Mouse (Mus musculus) lung, postnatal 0 days (tissue): Measurements from ENCODE around the gene Sit1. TPM values are rescaled to one million over a fixed set of nuclear protein-coding genes. Genes with fewer than 3 reads are reported as not detected.
A peak's percentile ranks its signal among the peaks of the same experiment; 100 is the strongest.

Experiments
- ATAC-seq: fragments of 200-750 bp; cut with Nextera tagmentation; 2 replicates; pipeline ENCODE4 v1.8.0; 2017; ENCODE audit warnings: moderate library complexity
- DNase-seq: peaks from one replicate; pipeline ENCODE4 v3.0.0-alpha.2; 2016; ENCODE audit warnings: low spot score
- H3K27ac ChIP-seq: fragments of 300-500 bp; sonication (generic); 2 replicates; pipeline ENCODE4 v1.5.1; 2014; ENCODE audit warnings: antibody characterized with exemption, mild to moderate bottlenecking, low read length, mixed read lengths
- H3K27me3 ChIP-seq: fragments of 300-500 bp; sonication (generic); replicated peaks from 2 replicates; pipeline ENCODE4 v1.6.1; 2014; ENCODE audit warnings: low read length, mixed read lengths; ENCODE audit not compliant: insufficient read depth
- H3K36me3 ChIP-seq: fragments of 300-500 bp; sonication (generic); 2 replicates; pipeline ENCODE4 v1.6.1; 2014; ENCODE audit warnings: low read length, mixed read lengths; ENCODE audit not compliant: insufficient read depth
- H3K4me1 ChIP-seq: fragments of 300-500 bp; sonication (generic); 2 replicates; pipeline ENCODE4 v1.6.1; 2014; ENCODE audit warnings: antibody characterized with exemption, low read depth, low read length, mixed read lengths; ENCODE audit not compliant: insufficient read depth
- H3K4me2 ChIP-seq: fragments of 300-500 bp; sonication (generic); replicated peaks from 2 replicates; pipeline ENCODE4 v1.6.1; 2014; ENCODE audit warnings: low read depth, mild to moderate bottlenecking, low read length, moderate library complexity, mixed read lengths
- H3K4me3 ChIP-seq: fragments of 300-500 bp; sonication (generic); 2 replicates; pipeline ENCODE4 v1.5.1; 2014; ENCODE audit warnings: low read depth, low read length
- H3K9ac ChIP-seq: fragments of 300-500 bp; sonication (generic); replicated peaks from 2 replicates; pipeline ENCODE4 v1.6.1; 2014; ENCODE audit warnings: low read depth, mild to moderate bottlenecking
- H3K9me3 ChIP-seq: fragments of 300-500 bp; sonication (generic); 2 replicates; pipeline ENCODE4 v1.6.1; 2016; ENCODE audit warnings: low read length, mixed read lengths
- CTCF ChIP-seq: IDR thresholded peaks from 2 replicates; pipeline ENCODE4 v1.5.1; 2016; ENCODE audit warnings: antibody characterized with exemption, mild to moderate bottlenecking
- EP300 ChIP-seq: IDR thresholded peaks from 2 replicates; pipeline ENCODE4 v1.6.1; 2016; ENCODE audit warnings: antibody characterized with exemption, mild to moderate bottlenecking, control low read depth
- WGBS: fragments of 180-500 bp; shearing (Covaris S2); extraction: QIAGEN DNeasy Blood & Tissue Kit; methylation state at CpG from one replicate; pipeline ENCODE4 v1.1.7; 2014; 5-methylcytosine and 5-hydroxymethylcytosine counted together
- polyA plus RNA-seq: library from polyadenylated mRNA; unstranded; fragments of >200 nt; fragmentation: Nextera tagmentation; extraction: Ambion mirVana; gene quantifications from 2 replicates; pipeline ENCODE4 v1.2.1, GENCODE M21; 2015

The Sit1 gene
- polyA plus RNA-seq, 1 experiment from 2014 or later = not detected

DNA sequence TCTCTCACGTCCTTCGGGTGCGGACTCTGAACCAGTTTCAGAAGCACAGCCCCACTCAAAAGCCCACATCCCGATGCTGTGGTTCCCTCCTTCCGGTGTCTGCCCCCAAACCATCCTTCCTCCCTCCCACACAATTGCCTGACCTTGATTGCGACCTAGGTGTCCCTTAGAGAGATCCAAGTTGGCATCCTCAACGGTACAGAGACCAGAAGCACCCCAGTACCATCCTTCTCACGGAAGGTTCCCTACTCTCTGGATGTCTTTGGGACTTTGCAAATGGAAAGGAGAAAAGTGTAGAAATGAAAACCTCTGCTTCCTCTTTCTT, 5.0 kb downstream of the Sit1 start:
- WGBS = 44% methylated on average over 8 of the region's 8 CpGs
- H3K4me1 ChIP-seq = peaks cover 3% of the 10 kb centered on the region; the same call in 1 of the 2 replicates
- ATAC-seq (peak; percentile 3; the same call in 1 of the 2 replicates), DNase-seq (no peak)
- no peaks in the 10 kb centered on the region for H3K9me3 ChIP-seq
- no peaks in the 10 kb centered on the region for H3K27me3 ChIP-seq
- peak overlapping the region; percentile 52 for H3K4me2 ChIP-seq
- no peaks in the 10 kb centered on the region for H3K36me3 ChIP-seq
- TF ChIP-seq CTCF (no peak), EP300 (no peak)
- H3K9ac ChIP-seq = no peak overlapping the region
- H3K27ac ChIP-seq = peak overlapping the region; percentile 62
- peak overlapping the region; percentile 24; the same call in 1 of the 2 replicates for H3K4me3 ChIP-seq

- DNase-seq (peak; percentile 97), ATAC-seq (peak; percentile 98)
- TF ChIP-seq CTCF (peak; percentile 78), EP300 (no peak)
- Histone ChIP-seq H3K9ac (no peak overlapping the region), H3K4me3 (peak overlapping the region; percentile 24; the same call in 1 of the 2 replicates), H3K27me3 (no peaks in the 10 kb centered on the region), H3K27ac (peak overlapping the region; percentile 62), H3K9me3 (no peaks in the 10 kb centered on the region), H3K4me1 (peaks cover 3% of the 10 kb centered on the region; the same call in 1 of the 2 replicates), H3K4me2 (peak overlapping the region; percentile 52), H3K36me3 (no peaks in the 10 kb centered on the region)
- WGBS = 12% methylated on average over 11 of the region's 11 CpGs
Measured at GRCm38 (mm10) chr4:43477857-43478533, 5.5 kb downstream of the Sit1 start.

DNA sequence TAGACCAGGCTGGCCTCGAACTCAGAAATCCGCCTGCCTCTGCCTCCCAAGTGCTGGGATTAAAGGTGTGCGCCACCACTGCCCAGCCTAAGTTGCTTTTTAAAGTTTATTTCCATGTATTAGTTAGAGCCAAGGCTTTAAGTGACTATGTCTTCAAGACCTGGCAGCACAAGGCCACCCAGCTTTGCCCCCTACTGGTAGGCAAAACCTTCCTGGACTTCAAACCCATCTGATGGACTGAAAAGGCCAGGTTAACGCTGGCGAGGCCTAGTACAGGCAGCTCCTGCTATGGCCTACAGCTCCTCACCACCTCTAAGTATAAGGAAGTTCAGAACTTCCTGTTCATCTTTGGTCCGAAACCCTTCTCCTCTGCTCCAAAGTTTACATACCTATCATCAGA, 6.9 kb downstream of the Sit1 start:
- Histone ChIP-seq H3K4me1 (peaks cover 3% of the 10 kb centered on the region; the same call in 1 of the 2 replicates), H3K4me3 (no peak overlapping the region), H3K27ac (no peak overlapping the region), H3K27me3 (no peaks in the 10 kb centered on the region), H3K9ac (no peak overlapping the region), H3K36me3 (no peaks in the 10 kb centered on the region), H3K9me3 (no peaks in the 10 kb centered on the region), H3K4me2 (no peak overlapping the region)
- peak; percentile 37 for TF ChIP-seq CTCF
- TF ChIP-seq EP300 = no peak
- no peak for ATAC-seq
- no peak for DNase-seq
- WGBS = 84% methylated on average over 6 of the region's 6 CpGs

DNA sequence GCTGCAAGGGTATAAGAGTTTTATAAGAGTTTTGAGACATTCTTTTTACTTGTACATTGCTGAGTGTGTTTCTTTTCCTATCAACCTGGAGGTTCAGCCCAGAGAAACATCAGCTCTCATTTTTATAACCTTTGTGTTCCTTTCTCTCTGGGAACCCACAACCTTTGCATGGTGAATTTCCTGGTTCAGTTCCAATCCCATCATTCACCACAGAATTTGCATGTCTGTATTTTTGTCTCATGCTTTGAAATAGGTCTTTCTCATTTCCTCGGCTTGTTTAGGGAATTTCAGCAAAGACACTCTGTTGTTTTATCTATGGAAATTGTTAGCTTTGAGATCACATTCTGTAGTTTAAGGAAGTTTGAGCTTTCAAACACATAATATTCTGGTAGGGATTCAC, 9.9 kb downstream of the Sit1 start:
- 53% methylated on average over 1 of the region's 1 CpGs for WGBS
- H3K36me3 ChIP-seq = no peaks in the 10 kb centered on the region
- no peak overlapping the region for H3K4me3 ChIP-seq
- no peaks in the 10 kb centered on the region for H3K27me3 ChIP-seq
- DNase-seq (no peak), ATAC-seq (no peak)
- H3K9ac ChIP-seq = no peak overlapping the region
- no peak overlapping the region for H3K27ac ChIP-seq
- H3K9me3 ChIP-seq = no peaks in the 10 kb centered on the region
- no peak for TF ChIP-seq EP300
- no peak for TF ChIP-seq CTCF
- peaks cover 3% of the 10 kb centered on the region; the same call in 1 of the 2 replicates for H3K4me1 ChIP-seq
- no peak overlapping the region for H3K4me2 ChIP-seq

DNA sequence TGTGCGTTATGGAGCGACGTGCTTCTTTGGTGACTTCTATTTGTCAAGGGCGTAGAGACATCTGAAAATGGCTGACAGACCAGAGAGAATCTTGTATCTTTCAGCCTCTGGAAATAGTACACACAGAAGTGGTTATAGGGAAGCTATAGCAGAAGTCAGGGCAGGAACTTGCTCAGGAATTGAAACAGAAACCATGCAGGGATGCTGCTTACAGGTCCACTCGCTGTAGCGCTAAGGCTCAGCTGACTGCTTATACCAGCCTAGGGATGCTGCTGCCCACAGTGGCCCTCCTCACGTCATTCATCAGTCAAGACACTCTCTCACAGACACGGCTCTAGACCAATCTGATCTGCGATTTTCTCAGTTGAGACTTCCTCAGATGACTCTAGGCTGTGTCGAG, 13.2 kb downstream of the Sit1 start:
- no peak for DNase-seq
- 87% methylated on average over 10 of the region's 10 CpGs for WGBS
- Histone ChIP-seq H3K27me3 (no peaks in the 10 kb centered on the region), H3K36me3 (no peaks in the 10 kb centered on the region), H3K9me3 (no peaks in the 10 kb centered on the region), H3K4me2 (no peak overlapping the region), H3K27ac (no peak overlapping the region), H3K4me1 (no peaks in the 10 kb centered on the region), H3K4me3 (no peak overlapping the region), H3K9ac (no peak overlapping the region)
- no peak for TF ChIP-seq EP300
- TF ChIP-seq CTCF = no peak
- no peak for ATAC-seq

GRCm38 (mm10) chr4:43466872-43467271, 16.7 kb downstream of the Sit1 start:
- no peak for ATAC-seq
- no peaks in the 10 kb centered on the region for H3K9me3 ChIP-seq
- 85% methylated on average over 7 of the region's 7 CpGs for WGBS

More at GRCm38 (mm10) chr4:43466872-43467271, 16.7 kb downstream of the Sit1 start:
- Histone ChIP-seq H3K4me2 (no peak overlapping the region), H3K36me3 (no peaks in the 10 kb centered on the region), H3K27me3 (no peaks in the 10 kb centered on the region), H3K9ac (no peak overlapping the region), H3K4me3 (no peak overlapping the region), H3K27ac (no peak overlapping the region), H3K4me1 (no peaks in the 10 kb centered on the region)
- TF ChIP-seq EP300 (no peak), CTCF (no peak)
- no peak for DNase-seq
